Comparison of ENCODE assay signal across 1 mouse cellular context in genomic region chr6:82902559-82902958, GRCm38 (mm10).
TF ChIP-seq lines count a peak whose summit lies in the region.

No protein-coding gene starts in this region.

TF ChIP-seq in MEL, 35 proteins besides CTCF, POLR2A, EP300 and RAD21 (continued from another document):
- no peak for TF ChIP-seq UBTF (IDR thresholded peaks at IDR 0.05; ENCODE audit: borderline replicate concordance, insufficient read depth, low read depth, low read length)
- TF ChIP-seq E2F4 (IDR thresholded peaks at IDR 0.05; ENCODE audit: borderline replicate concordance, low read depth, low read length) = no peak
- TF ChIP-seq SMC3 (IDR thresholded peaks at IDR 0.05; ENCODE audit: low read depth, low read length) = no peak
- TF ChIP-seq TBP (IDR thresholded peaks at IDR 0.05; ENCODE audit: low read depth, low read length) = peak; percentile 55; the same call in 1 of the 2 replicates
- no peak for TF ChIP-seq CHD1 (IDR thresholded peaks at IDR 0.05; ENCODE audit: low read depth, low read length)
- no peak for TF ChIP-seq MAX (IDR thresholded peaks at IDR 0.05; ENCODE audit: low read length)
- peak; percentile 94 for TF ChIP-seq TAL1 (IDR thresholded peaks at IDR 0.05; ENCODE audit: low read length)
- no peak for TF ChIP-seq USF2 (IDR thresholded peaks at IDR 0.05; ENCODE audit: borderline replicate concordance in 1 of 2, insufficient read depth in 1 of 2, low read depth in 1 of 2, low read length in 2 of 2)
